Mouse (Mus musculus) G1E (cell line): Measurements from ENCODE around the gene Egln2.

ENCODE experiments used
- CTCF ChIP-seq: IDR thresholded peaks from 2 replicates; pipeline ENCODE4 v1.5.1; 2012; ENCODE audit warnings: low read depth, low read length, inconsistent platforms, mixed read lengths
- GATA1 ChIP-seq: IDR thresholded peaks from 2 replicates; pipeline ENCODE4 v1.6.1; 2012; ENCODE audit warnings: borderline replicate concordance, low read length, inconsistent platforms, mixed read lengths

DNA sequence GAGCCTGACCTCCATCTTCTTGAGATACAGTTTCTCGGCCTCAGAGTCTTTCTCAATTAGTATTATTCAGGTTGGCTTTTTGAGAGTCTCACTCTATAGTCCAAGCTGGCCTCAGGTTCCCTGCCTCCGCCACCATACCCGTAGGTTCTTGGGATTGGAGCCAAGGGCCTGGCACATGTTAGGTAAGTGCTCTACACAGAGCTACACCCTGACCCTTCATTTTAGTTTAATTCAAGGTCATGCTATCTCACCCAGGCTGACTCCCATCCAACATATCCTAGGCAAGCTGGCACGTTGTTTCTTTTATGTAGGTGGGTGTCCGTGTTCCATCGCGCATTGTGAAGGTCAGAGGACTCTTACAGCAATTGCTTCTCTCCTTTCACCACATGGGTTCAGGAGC, 8.3 kb upstream of the Egln2 start:
- TF ChIP-seq CTCF, result no peak
- TF ChIP-seq GATA1, result no peak
